In the genomic region with DNA sequence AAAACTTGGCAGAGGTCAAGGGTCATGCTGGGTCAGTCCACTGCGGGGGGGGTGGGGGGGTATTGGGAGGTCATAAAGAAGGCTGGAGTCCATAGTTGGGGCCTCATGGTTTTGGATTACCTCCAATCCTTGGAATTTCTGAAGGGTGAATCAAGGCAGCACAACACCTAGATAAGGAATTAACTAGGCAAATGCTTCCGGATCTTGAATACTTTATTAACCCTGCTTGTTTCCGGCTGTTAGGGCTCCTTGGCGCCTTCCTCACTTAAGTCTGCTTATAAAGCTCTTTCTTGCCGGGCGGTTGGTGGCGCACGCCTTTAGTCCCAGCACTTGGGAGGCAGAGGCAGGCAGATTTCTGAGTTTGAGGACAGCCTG, we compare ENCODE assay signal across 1 mouse cellular context.
A peak's percentile ranks its signal among the peaks of the same experiment; 100 is the strongest.
TF ChIP-seq lines count a peak whose summit lies in the region.

No protein-coding gene starts in this region.

TF ChIP-seq in MEL, 35 proteins besides CTCF, POLR2A, EP300 and RAD21:
- TF ChIP-seq GATA1 (IDR thresholded peaks at IDR 0.05; ENCODE audit: low read depth, low read length) (peak; percentile 38; the same call in 1 of the 2 replicates), BHLHE40 (IDR thresholded peaks at IDR 0.05; ENCODE audit: borderline replicate concordance, low read depth, low read length) (no peak), CHD2 (IDR thresholded peaks at IDR 0.05; ENCODE audit: low read length) (no peak), RCOR1 (IDR thresholded peaks at IDR 0.05; ENCODE audit: low read depth, low read length) (peak; percentile 43; the same call in 1 of the 2 replicates), SIN3A (IDR thresholded peaks at IDR 0.05; ENCODE audit: low read length) (peak; percentile 48; the same call in 1 of the 2 replicates), MYB (IDR thresholded peaks at IDR 0.05; ENCODE audit: low read depth, low read length) (no peak), ZC3H11A (IDR thresholded peaks at IDR 0.05; ENCODE audit: low read depth, low read length) (no peak), E2F4 (IDR thresholded peaks at IDR 0.05; ENCODE audit: borderline replicate concordance, low read depth, low read length) (peak; percentile 77; the same call in 1 of the 2 replicates), ETS1 (IDR thresholded peaks at IDR 0.05; ENCODE audit: low read depth, low read length) (no peak), SMC3 (IDR thresholded peaks at IDR 0.05; ENCODE audit: low read depth, low read length) (no peak), NRF1 (IDR thresholded peaks at IDR 0.05; ENCODE audit: insufficient read depth, low read depth, low read length, poor library complexity, severe bottlenecking) (no peak), MAX (IDR thresholded peaks at IDR 0.05; ENCODE audit: low read length) (no peak), UBTF (IDR thresholded peaks at IDR 0.05; ENCODE audit: borderline replicate concordance, insufficient read depth, low read depth, low read length) (no peak), KAT2A (conservative IDR thresholded peaks at IDR 0.05; ENCODE audit: low read depth, low read length) (no peak), ZNF384 (IDR thresholded peaks at IDR 0.05; ENCODE audit: low read depth, low read length) (no peak), ZKSCAN1 (IDR thresholded peaks at IDR 0.05; ENCODE audit: low read depth, low read length) (no peak), CHD1 (IDR thresholded peaks at IDR 0.05; ENCODE audit: low read depth, low read length) (no peak; the same call in 1 of the 2 replicates), USF1 (IDR thresholded peaks at IDR 0.05; ENCODE audit: low read depth, low read length) (no peak), ZMIZ1 (IDR thresholded peaks at IDR 0.05; ENCODE audit: low read depth, low read length) (no peak), MXI1 (IDR thresholded peaks at IDR 0.05; ENCODE audit: low read depth, low read length) (0 out of 2 replicates have a peak, but pooled peaks have one; percentile 14), NELFE (IDR thresholded peaks at IDR 0.05; ENCODE audit: low read depth, low read length) (no peak), HCFC1 (IDR thresholded peaks at IDR 0.05; ENCODE audit: low read depth, low read length) (peak; percentile 64; the same call in 1 of the 2 replicates), TBP (IDR thresholded peaks at IDR 0.05; ENCODE audit: low read depth, low read length) (peak; percentile 84), ELF1 (IDR thresholded peaks at IDR 0.05; ENCODE audit: low read depth, low read length) (no peak), MYC (IDR thresholded peaks at IDR 0.05; ENCODE audit: low read depth, low read length) (0 out of 2 replicates have a peak, but pooled peaks have one; percentile 42), POLR2AphosphoS5 (IDR thresholded peaks at IDR 0.05; ENCODE audit: borderline replicate concordance, low read depth, low read length) (no peak)
